Mouse (Mus musculus): ENCODE data around the gene Nr2c2ap. TPM values are rescaled to one million over a fixed set of nuclear protein-coding genes. Genes with fewer than 3 reads are reported as not detected.

Gene Nr2c2ap
- total RNA-seq, 2 experiments from 2014 or later: 23.7 to 25.5 TPM

GRCm38 (mm10) chr8:70159211-70159610 is 28.1 kb downstream of the Nr2c2ap start:
- DNase-seq (ENCODE audit: low spot score in 2 of 2): no peak

GRCm38 (mm10) chr8:70160015-70160414 is 28.9 kb downstream of the Nr2c2ap start:
- DNase-seq (ENCODE audit: low spot score in 2 of 2): no peak

GRCm38 (mm10) chr8:70163316-70163715 is 32.2 kb downstream of the Nr2c2ap start:
- no peak for DNase-seq (ENCODE audit: low spot score in 2 of 2)

- DNase-seq (ENCODE audit: low spot score in 2 of 2): peak; percentile 55 to 63
Observed at GRCm38 (mm10) chr8:70166504-70167110, 35.5 kb downstream of the Nr2c2ap start.

- DNase-seq (ENCODE audit: low spot score in 2 of 2): no peak
Observed at GRCm38 (mm10) chr8:70170116-70170515, 39.0 kb downstream of the Nr2c2ap start.

GRCm38 (mm10) chr8:70170748-70171147 is 39.6 kb downstream of the Nr2c2ap start:
- no peak for DNase-seq (ENCODE audit: low spot score in 2 of 2)

- no peak for DNase-seq (ENCODE audit: low spot score in 2 of 2)
Observed at GRCm38 (mm10) chr8:70171240-70171639, 40.1 kb downstream of the Nr2c2ap start.

GRCm38 (mm10) chr8:70172043-70172681 is 41.0 kb downstream of the Nr2c2ap start, which contains the start of gene Tmem161a:
Gene Tmem161a, plus strand, starts transcription at chr8:70172356.
- DNase-seq (ENCODE audit: low spot score in 2 of 2): peak; percentile 94 to 95

GRCm38 (mm10) chr8:70173320-70173719 is 42.2 kb downstream of the Nr2c2ap start:
- DNase-seq (ENCODE audit: low spot score in 2 of 2): no peak

- DNase-seq (ENCODE audit: low spot score in 2 of 2): no peak
Observed at GRCm38 (mm10) chr8:70174079-70174478, 42.9 kb downstream of the Nr2c2ap start.

- no peak for DNase-seq (ENCODE audit: low spot score in 2 of 2)
Observed at GRCm38 (mm10) chr8:70178231-70178630, 47.1 kb downstream of the Nr2c2ap start.

- DNase-seq (ENCODE audit: low spot score in 2 of 2): no peak
Observed at GRCm38 (mm10) chr8:70179082-70179481, 47.9 kb downstream of the Nr2c2ap start.

GRCm38 (mm10) chr8:70181212-70181902 is 50.2 kb downstream of the Nr2c2ap start:
- DNase-seq (ENCODE audit: low spot score in 2 of 2): no peak

GRCm38 (mm10) chr8:70181903-70182252 is 50.7 kb downstream of the Nr2c2ap start:
- no peak for DNase-seq (ENCODE audit: low spot score in 2 of 2)

GRCm38 (mm10) chr8:70183194-70183593 is 52.1 kb downstream of the Nr2c2ap start:
- DNase-seq (ENCODE audit: low spot score in 2 of 2): no peak

Small RNAs within 50 kb of the gene (microRNA-seq; reads per million reads assigned to microRNA genes)
- gene Mir7066: 16.5 to 20.4 reads per million in 2 experiments

Other genes starting within 250 kb of the Nr2c2ap start
- under 1 TPM; 0.33 to 0.59 TPM for gene Cilp2, start 243.6 kb upstream of the Nr2c2ap start, total RNA-seq (2021)
- not detected for gene Tssk6, start 229.1 kb upstream of the Nr2c2ap start, total RNA-seq (2021)
- 100 to 1,000 TPM; 148 to 155 TPM for gene Ndufa13, start 228.8 kb upstream of the Nr2c2ap start, total RNA-seq (2021)
- 10 to 100 TPM; 28.3 to 30.7 TPM for gene Yjefn3, start 228.6 kb upstream of the Nr2c2ap start, total RNA-seq (2021)
- gene Gatad2a, start 134.9 kb upstream of the Nr2c2ap start, total RNA-seq (2021): 10 to 100 TPM; 28.7 TPM
- gene Mau2, start 88.6 kb upstream of the Nr2c2ap start, total RNA-seq (2021): 10 to 100 TPM; 67.6 to 69.9 TPM
- 10 to 100 TPM; 46.8 to 47.1 TPM for gene Sugp1, start 88.5 kb upstream of the Nr2c2ap start, total RNA-seq (2021)
- gene Tm6sf2, start 58.4 kb upstream of the Nr2c2ap start, total RNA-seq (2021): 1 to 10 TPM; 3.6 to 4.2 TPM
- gene Hapln4, start 47.9 kb upstream of the Nr2c2ap start, total RNA-seq (2021): 100 to 1,000 TPM in 1 of 2 experiments, 10 to 100 TPM in 1; 97.9 to 111 TPM
- gene Ncan, start 10.5 kb upstream of the Nr2c2ap start, total RNA-seq (2021): 100 to 1,000 TPM; 137 to 145 TPM
- gene Rfxank, start 7.8 kb downstream of the Nr2c2ap start, total RNA-seq (2021): 10 to 100 TPM; 11.7 to 14.9 TPM
- 10 to 100 TPM; 47.7 to 48.0 TPM for gene Borcs8, start 8.2 kb downstream of the Nr2c2ap start, total RNA-seq (2021)
- gene Mef2b, start 8.4 kb downstream of the Nr2c2ap start, total RNA-seq (2021): not detected
- gene Tmem161a, start 41.0 kb downstream of the Nr2c2ap start, total RNA-seq (2021): 10 to 100 TPM; 45.2 to 46.2 TPM
- 10 to 100 TPM; 36.0 to 37.8 TPM for gene Slc25a42, start 81.0 kb downstream of the Nr2c2ap start, total RNA-seq (2021)
- 100 to 1,000 TPM in 1 of 2 experiments, 10 to 100 TPM in 1; 97.3 to 109 TPM for gene Sugp2, start 102.9 kb downstream of the Nr2c2ap start, total RNA-seq (2021)
- 10 to 100 TPM; 37.0 to 42.1 TPM for gene Armc6, start 103.1 kb downstream of the Nr2c2ap start, total RNA-seq (2021)
- gene Homer3, start 151.5 kb downstream of the Nr2c2ap start, total RNA-seq (2021): 1 to 10 TPM; 7.9 to 9.8 TPM
- 10 to 100 TPM; 42.0 to 49.1 TPM for gene Ddx49, start 171.2 kb downstream of the Nr2c2ap start, total RNA-seq (2021)
- gene Cope, start 171.2 kb downstream of the Nr2c2ap start, total RNA-seq (2021): 100 to 1,000 TPM; 141 to 145 TPM
- gene Cers1, start 184.4 kb downstream of the Nr2c2ap start, total RNA-seq (2021): 10 to 100 TPM; 86.4 to 94.3 TPM
- gene Gdf1, start 198.5 kb downstream of the Nr2c2ap start, total RNA-seq (2021): 10 to 100 TPM; 16.4 to 19.1 TPM
- 10 to 100 TPM; 64.1 to 73.7 TPM for gene Upf1, start 221.9 kb downstream of the Nr2c2ap start, total RNA-seq (2021)
- gene Comp, start 242.2 kb downstream of the Nr2c2ap start, total RNA-seq (2021): under 1 TPM; 0.30 to 0.33 TPM

All from left cerebral cortex, adult 18-20 months (tissue).